Mouse (Mus musculus): ENCODE results near the gene Farsa.
"Not testable (repeated sequence)": the region's sequence is repeated elsewhere in the genome, so short reads cannot be mapped to it uniquely, and the experiment has no call there.

The Farsa gene

GRCm38 (mm10) chr8:84856864-84857441 lies at the start of gene Farsa:
Farsa (plus strand) TSS chr8:84856989.
- peak; percentile 91 to 94 for DNase-seq (ENCODE audit: low spot score in 2 of 2)

GRCm38 (mm10) chr8:84809109-84809940 lies 47.5 kb upstream of the Farsa start:
- no peak for DNase-seq (ENCODE audit: low spot score in 2 of 2)

- DNase-seq (ENCODE audit: low spot score in 2 of 2) = no peak
Measured at GRCm38 (mm10) chr8:84809941-84810280, 46.9 kb upstream of the Farsa start.

- peak; percentile 93 to 98 for DNase-seq (ENCODE audit: low spot score in 2 of 2)
Measured at GRCm38 (mm10) chr8:84810896-84811295, 45.9 kb upstream of the Farsa start.

GRCm38 (mm10) chr8:84811303-84811702 lies 45.5 kb upstream of the Farsa start:
- DNase-seq (ENCODE audit: low spot score in 2 of 2) = no peak

- peak; percentile 86 to 95 for DNase-seq (ENCODE audit: low spot score in 2 of 2)
Measured at GRCm38 (mm10) chr8:84813059-84813458, 43.7 kb upstream of the Farsa start.

- no peak for DNase-seq (ENCODE audit: low spot score in 2 of 2)
Measured at GRCm38 (mm10) chr8:84813830-84814229, 43.0 kb upstream of the Farsa start.

- DNase-seq (ENCODE audit: low spot score in 2 of 2) = no peak
Measured at GRCm38 (mm10) chr8:84814240-84814554, 42.6 kb upstream of the Farsa start.

GRCm38 (mm10) chr8:84814555-84815441 lies 42.0 kb upstream of the Farsa start:
- no peak for DNase-seq (ENCODE audit: low spot score in 2 of 2)

GRCm38 (mm10) chr8:84815547-84815946 lies 41.2 kb upstream of the Farsa start:
- DNase-seq (ENCODE audit: low spot score in 2 of 2) = peak; percentile 97 to 100

GRCm38 (mm10) chr8:84816117-84816516 lies 40.7 kb upstream of the Farsa start:
- DNase-seq (ENCODE audit: low spot score in 2 of 2) = no peak

GRCm38 (mm10) chr8:84822723-84823122 lies 34.1 kb upstream of the Farsa start, which contains the start of gene Dand5:
Dand5 (minus strand) TSS chr8:84822823.
- DNase-seq (ENCODE audit: low spot score in 2 of 2) = no peak

GRCm38 (mm10) chr8:84823653-84824052 lies 33.1 kb upstream of the Farsa start:
- DNase-seq (ENCODE audit: low spot score in 2 of 2) = peak; percentile 62 to 85

- peak in 1 of 2 experiments; percentile 65 for DNase-seq (ENCODE audit: low spot score in 2 of 2)
Measured at GRCm38 (mm10) chr8:84825636-84826035, 31.2 kb upstream of the Farsa start.

- DNase-seq (ENCODE audit: low spot score in 2 of 2) = not testable (repeated sequence)
Measured at GRCm38 (mm10) chr8:84826518-84826917, 30.3 kb upstream of the Farsa start.

- DNase-seq (ENCODE audit: low spot score in 2 of 2) = peak; percentile 71 to 82
Measured at GRCm38 (mm10) chr8:84831490-84831889, 25.3 kb upstream of the Farsa start, which contains the start of gene Gadd45gip1. Gadd45gip1 (plus strand) TSS chr8:84831522.

- peak; percentile 91 to 95 for DNase-seq (ENCODE audit: low spot score in 2 of 2)
Measured at GRCm38 (mm10) chr8:84832034-84832717, 24.6 kb upstream of the Farsa start.

- peak in 1 of 2 experiments; percentile 66 for DNase-seq (ENCODE audit: low spot score in 2 of 2)
Measured at GRCm38 (mm10) chr8:84832759-84833742, 23.7 kb upstream of the Farsa start.

- peak; percentile 22 to 68 for DNase-seq (ENCODE audit: low spot score in 2 of 2)
Measured at GRCm38 (mm10) chr8:84834002-84834865, 22.6 kb upstream of the Farsa start.
